Mouse (Mus musculus): Measurements from ENCODE around the gene Olfr1513. TPM values are rescaled to one million over a fixed set of nuclear protein-coding genes. Genes with fewer than 3 reads are reported as not detected.
"Not testable (repeated sequence)": the region's sequence is repeated elsewhere in the genome, so short reads cannot be mapped to it uniquely, and the experiment has no call there.

The Olfr1513 gene
- polyA plus RNA-seq (2012; ENCODE audit: insufficient read depth, low replicate concordance), result 0.32 TPM in 1 of 2 replicates, not detected in the other

DNA sequence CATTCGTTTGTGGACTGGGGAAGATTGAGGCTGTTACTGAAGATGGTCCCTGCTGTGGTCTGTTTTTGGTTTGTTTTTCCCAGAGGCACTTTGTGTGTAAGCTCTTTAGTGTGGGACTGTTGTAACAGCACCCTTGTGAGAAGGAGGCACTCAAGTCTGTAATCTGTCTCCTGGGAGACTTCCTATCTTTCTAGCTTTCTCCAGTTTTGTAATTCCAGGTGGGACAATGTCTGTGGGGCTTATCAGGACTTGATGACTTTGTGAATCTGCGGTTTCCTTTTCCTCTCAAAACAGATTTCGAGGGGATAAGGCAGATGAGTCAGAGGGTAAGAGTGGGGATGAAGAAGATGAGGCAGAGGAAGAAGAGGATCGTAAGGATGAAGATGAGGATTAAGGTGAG lies at the start of gene Olfr1513:
Gene Olfr1513 (minus strand): TSS at position 101 of the 400 bp plus-strand sequence.
- TF ChIP-seq FLI1 (IDR thresholded peaks at IDR 0.05; ENCODE audit: low read length) (no peak), GATA1 (IDR thresholded peaks at IDR 0.05; ENCODE audit: borderline replicate concordance, low read length) (no peak)
- no peaks in the 10 kb centered on the region for H3K36me3 ChIP-seq (replicated peaks; ENCODE audit: low read length)
- no peaks in the 10 kb centered on the region for H3K4me1 ChIP-seq
- H3K27me3 ChIP-seq (replicated peaks), result no peaks in the 10 kb centered on the region
- H3K4me3 ChIP-seq (replicated peaks), result no peak within 1 kb of the TSS
- no peaks in the 10 kb centered on the region for H3K9me3 ChIP-seq

DNA sequence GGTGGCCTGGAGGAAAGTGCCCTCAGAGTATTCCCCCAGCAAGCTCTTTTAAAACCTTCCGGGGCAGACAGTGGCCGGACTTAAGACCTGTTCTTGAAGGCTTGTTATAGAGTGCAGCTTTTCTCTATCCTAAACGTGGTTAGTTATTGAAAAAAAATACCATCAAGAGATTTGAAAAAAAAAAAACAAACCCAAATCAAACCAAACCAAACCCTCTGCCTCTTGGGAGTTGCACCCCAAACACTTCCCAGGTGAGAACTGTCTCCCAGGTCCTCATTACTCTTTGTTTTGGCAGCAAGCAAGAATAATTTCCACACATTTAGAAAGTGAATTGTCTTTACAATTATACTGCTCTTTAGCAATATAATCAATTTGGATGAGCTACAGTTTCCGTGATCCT lies 41.1 kb upstream of the Olfr1513 start, which contains the start of gene Olfr1511:
Gene Olfr1511 (minus strand): TSS at position 101 of the 400 bp plus-strand sequence.
- no peaks in the 10 kb centered on the region for H3K9me3 ChIP-seq
- H3K36me3 ChIP-seq (replicated peaks; ENCODE audit: low read length), result no peaks in the 10 kb centered on the region
- H3K4me1 ChIP-seq, result no peaks in the 10 kb centered on the region
- H3K27me3 ChIP-seq (replicated peaks), result no peaks in the 10 kb centered on the region
- no peak for TF ChIP-seq FLI1 (IDR thresholded peaks at IDR 0.05; ENCODE audit: low read length)
- TF ChIP-seq GATA1 (IDR thresholded peaks at IDR 0.05; ENCODE audit: borderline replicate concordance, low read length), result no peak
- no peak within 1 kb of the TSS for H3K4me3 ChIP-seq (replicated peaks)

DNA sequence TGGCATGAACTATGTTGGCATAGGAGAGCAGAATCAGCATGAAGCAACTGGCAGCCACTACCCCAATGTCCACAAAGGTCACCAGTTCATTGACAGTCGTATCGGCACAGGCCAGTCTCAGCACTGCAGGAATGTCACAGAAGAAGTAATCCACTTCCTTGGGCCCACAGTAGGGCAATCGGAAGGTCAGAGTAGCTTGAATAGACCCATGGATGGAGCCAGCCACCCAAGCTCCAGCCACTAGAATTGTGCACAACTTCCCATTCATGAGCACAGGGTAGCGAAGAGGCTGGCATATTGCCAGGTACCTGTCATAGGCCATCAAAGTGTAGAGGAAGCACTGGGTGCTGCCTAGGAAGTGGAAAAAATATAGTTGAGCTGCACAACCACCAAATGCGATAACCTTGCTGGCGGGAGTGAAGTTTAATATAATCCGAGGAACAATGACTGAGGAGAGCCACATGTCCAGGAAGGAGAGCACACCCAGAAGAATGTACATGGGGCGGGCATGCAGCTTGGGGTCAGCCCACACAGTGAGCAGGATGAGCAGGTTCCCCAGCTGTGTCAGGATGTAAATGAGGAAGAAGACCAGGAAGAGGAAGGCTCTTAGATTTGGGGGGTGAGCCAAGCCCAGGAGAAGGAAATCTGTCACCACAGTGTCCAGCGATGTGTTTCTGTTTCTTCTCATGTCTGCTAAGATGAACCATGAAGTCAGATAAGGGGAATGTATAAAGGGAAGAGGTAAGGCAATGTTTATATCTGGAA lies 34.1 kb upstream of the Olfr1513 start:
- H3K4me1 ChIP-seq; H3K9me3 ChIP-seq; H3K27me3 ChIP-seq (replicated peaks); H3K4me3 ChIP-seq (replicated peaks); H3K36me3 ChIP-seq (replicated peaks; ENCODE audit: low read length): not testable (repeated sequence)

DNA sequence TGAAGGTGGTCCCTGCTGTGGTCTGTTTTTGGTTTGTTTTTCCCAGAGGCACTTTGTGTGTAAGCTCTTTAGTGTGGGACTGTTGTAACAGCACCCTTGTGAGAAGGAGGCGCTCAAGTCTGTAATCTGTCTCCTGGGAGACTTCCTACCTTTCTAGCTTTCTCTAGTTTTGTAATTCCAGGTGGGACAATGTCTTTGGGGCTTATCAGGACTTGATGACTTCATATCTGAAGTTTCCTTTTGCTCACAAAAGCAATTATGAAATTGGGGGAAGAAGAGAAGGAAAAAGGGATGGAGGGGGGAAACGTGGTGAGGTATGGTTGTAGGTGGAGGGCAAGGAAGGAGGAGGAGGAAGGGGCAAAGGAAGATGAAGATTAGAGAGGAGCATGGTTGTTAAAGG lies 22.9 kb upstream of the Olfr1513 start, which contains the start of gene Olfr1512:
Gene Olfr1512 (minus strand): TSS at position 101 of the 400 bp plus-strand sequence.
- no peak within 1 kb of the TSS for H3K4me3 ChIP-seq (replicated peaks)
- H3K4me1 ChIP-seq, result no peaks in the 10 kb centered on the region
- no peaks in the 10 kb centered on the region for H3K36me3 ChIP-seq (replicated peaks; ENCODE audit: low read length)
- no peaks in the 10 kb centered on the region for H3K9me3 ChIP-seq
- TF ChIP-seq FLI1 (IDR thresholded peaks at IDR 0.05; ENCODE audit: low read length) (no peak), GATA1 (IDR thresholded peaks at IDR 0.05; ENCODE audit: borderline replicate concordance, low read length) (no peak)
- no peaks in the 10 kb centered on the region for H3K27me3 ChIP-seq (replicated peaks)

DNA sequence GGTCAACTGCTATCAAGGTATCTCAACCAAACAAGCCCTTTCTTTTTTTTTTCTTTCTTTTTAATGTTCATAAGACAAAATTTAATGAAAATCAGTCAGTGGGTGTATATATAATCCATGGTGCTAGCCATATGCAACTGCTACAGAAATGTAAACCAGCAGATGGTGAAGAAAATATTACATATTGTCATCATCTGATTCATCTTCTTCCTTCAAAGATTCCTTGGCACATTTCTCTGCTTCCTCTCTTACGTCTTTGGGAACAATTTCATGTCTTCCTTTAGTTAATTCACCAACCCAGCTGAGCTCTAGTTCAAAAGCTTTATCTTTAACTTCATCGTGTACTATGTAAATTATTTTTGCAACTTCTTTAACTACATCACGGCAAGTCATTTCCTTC lies 12.5 kb upstream of the Olfr1513 start:
- H3K4me1 ChIP-seq, result no peaks in the 10 kb centered on the region
- H3K27me3 ChIP-seq (replicated peaks), result no peaks in the 10 kb centered on the region
- H3K9me3 ChIP-seq, result no peaks in the 10 kb centered on the region
- H3K4me3 ChIP-seq (replicated peaks), result no peak overlapping the region
- no peaks in the 10 kb centered on the region for H3K36me3 ChIP-seq (replicated peaks; ENCODE audit: low read length)
- TF ChIP-seq FLI1 (IDR thresholded peaks at IDR 0.05; ENCODE audit: low read length) (no peak), GATA1 (IDR thresholded peaks at IDR 0.05; ENCODE audit: borderline replicate concordance, low read length) (no peak)

DNA sequence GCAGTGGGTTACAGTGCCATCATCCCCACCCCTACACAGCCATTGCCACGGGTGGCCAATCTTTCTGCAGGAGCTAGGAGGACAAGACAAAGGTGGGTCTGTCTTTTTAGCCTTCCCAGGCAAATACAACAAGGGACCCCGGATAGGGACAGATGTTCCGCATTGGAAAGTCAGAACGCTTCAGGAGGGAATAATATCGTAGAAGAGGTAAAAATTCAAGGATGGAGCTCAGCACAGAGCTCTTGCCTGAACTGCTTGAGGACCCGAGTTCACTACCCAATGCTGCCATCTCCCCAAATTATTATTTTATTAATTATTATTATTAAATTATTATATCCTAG lies 16.7 kb downstream of the Olfr1513 start:
- Histone ChIP-seq H3K4me1 (peaks cover 21% of the 10 kb centered on the region), H3K4me3 (replicated peaks) (no peak overlapping the region), H3K36me3 (replicated peaks; ENCODE audit: low read length) (no peaks in the 10 kb centered on the region), H3K9me3 (peaks cover 6% of the 10 kb centered on the region), H3K27me3 (replicated peaks) (peaks cover 9% of the 10 kb centered on the region)
- TF ChIP-seq FLI1 (IDR thresholded peaks at IDR 0.05; ENCODE audit: low read length) (no peak), GATA1 (IDR thresholded peaks at IDR 0.05; ENCODE audit: borderline replicate concordance, low read length) (no peak)

DNA sequence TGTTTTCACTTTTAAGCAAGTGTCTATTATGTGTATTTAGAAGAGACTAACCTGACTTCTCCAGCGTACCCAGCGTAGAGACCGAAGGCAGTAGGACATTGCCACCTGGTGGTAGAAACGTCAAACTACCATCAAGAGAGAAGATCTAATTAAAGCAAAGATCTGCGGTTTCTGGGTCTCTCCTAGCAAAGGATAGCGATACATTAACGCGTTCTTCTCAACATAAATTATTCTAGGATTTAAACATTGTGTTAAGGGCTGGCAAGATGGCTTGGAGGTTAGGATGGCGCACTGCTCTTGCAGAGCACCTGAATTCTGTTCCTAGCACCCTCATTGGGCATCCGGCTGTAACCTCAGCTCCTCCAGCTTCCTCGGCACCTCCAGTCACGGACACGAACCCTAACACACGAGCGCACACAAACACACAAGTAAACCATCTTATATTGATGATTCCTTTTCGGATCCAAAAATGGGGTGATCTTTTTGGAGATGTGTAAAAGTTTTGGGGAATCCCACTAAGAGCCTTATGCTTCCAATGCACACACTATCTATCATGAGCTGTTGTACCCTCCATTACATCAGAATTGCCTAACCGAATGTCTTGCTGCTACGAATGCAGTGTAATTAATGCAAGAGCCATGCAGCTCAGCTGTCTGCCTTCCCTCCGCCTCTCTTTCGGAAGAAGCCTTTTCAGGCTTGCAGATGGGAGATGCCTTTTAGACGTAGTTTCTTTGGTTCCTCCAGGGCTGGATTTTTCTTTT lies 17.3 kb downstream of the Olfr1513 start:
- peak overlapping the region; percentile 79 for H3K4me3 ChIP-seq (replicated peaks)
- TF ChIP-seq FLI1 (IDR thresholded peaks at IDR 0.05; ENCODE audit: low read length), result no peak
- no peak for TF ChIP-seq GATA1 (IDR thresholded peaks at IDR 0.05; ENCODE audit: borderline replicate concordance, low read length)

DNA sequence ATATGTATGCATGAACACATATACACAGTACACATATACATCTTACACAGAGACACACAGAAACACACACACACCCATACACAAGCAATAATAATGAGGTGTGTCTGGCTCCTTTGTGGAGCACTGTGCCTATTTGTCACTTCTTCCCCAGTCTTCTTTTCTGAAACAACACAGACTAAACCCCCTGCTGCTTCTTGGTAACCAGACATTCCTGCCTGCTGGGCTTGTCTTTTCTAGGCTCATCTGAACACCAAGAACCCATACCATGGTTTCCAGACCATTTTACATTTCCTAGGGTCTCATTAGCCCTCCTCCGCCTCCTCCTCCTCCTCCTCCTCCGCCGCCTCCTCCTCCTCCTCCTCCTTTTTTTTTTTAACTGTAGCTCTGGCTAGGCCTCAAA lies 24.0 kb downstream of the Olfr1513 start:
- H3K9me3 ChIP-seq, result no peaks in the 10 kb centered on the region
- peaks cover 53% of the 10 kb centered on the region for H3K27me3 ChIP-seq (replicated peaks)
- H3K4me1 ChIP-seq, result peaks cover 15% of the 10 kb centered on the region
- H3K36me3 ChIP-seq (replicated peaks; ENCODE audit: low read length), result no peaks in the 10 kb centered on the region
- no peak for TF ChIP-seq FLI1 (IDR thresholded peaks at IDR 0.05; ENCODE audit: low read length)
- no peak for TF ChIP-seq GATA1 (IDR thresholded peaks at IDR 0.05; ENCODE audit: borderline replicate concordance, low read length)
- no peak overlapping the region for H3K4me3 ChIP-seq (replicated peaks)

More for the DNA sequence above, 17.3 kb downstream of the Olfr1513 start:
- Histone ChIP-seq H3K4me1 (peaks cover 21% of the 10 kb centered on the region), H3K27me3 (replicated peaks) (peaks cover 12% of the 10 kb centered on the region), H3K36me3 (replicated peaks; ENCODE audit: low read length) (no peaks in the 10 kb centered on the region), H3K9me3 (0 out of 2 replicates have a peak, but pooled peaks cover under 1% of the 10 kb centered on the region)

DNA sequence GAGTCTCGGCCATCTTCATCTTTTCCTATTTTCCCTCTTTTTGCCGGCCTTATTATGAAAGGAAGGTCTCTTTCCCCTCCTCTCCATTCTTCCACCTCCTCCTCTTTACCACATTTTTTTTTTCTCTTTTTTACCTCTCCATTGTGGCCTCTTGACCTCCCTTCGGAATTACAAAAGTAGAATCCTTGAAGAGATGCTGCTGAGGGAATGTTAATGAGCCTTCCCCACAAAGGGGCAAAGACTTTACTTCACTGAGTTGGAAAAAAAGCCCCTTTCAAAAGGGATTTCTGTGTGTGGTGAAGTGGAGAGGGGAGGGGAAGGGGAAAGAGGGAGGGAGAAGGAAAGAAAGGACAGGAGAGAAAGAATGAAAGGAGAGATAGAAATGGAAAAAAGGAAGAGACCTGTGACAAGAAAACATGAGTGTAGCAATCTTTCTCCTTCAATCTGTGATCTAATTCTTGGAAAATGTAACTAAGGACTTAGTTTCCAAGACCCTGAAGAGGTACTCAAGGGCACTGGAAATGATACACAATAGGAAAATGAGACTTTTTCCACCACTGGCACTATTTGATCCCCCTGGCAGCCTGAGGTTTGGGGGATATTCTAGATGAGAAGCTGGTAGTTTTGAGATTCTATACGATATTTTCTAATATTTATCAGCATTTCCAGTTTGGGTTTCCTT lies 25.0 kb downstream of the Olfr1513 start:
- H3K27me3 ChIP-seq (replicated peaks), result peaks cover 63% of the 10 kb centered on the region
- no peak overlapping the region for H3K4me3 ChIP-seq (replicated peaks)
- H3K36me3 ChIP-seq (replicated peaks; ENCODE audit: low read length), result no peaks in the 10 kb centered on the region
- H3K9me3 ChIP-seq, result no peaks in the 10 kb centered on the region
- peaks cover 18% of the 10 kb centered on the region for H3K4me1 ChIP-seq
- TF ChIP-seq GATA1 (IDR thresholded peaks at IDR 0.05; ENCODE audit: borderline replicate concordance, low read length) (no peak), FLI1 (IDR thresholded peaks at IDR 0.05; ENCODE audit: low read length) (no peak)

Measured in megakaryocyte, embryonic 14.5 days (primary cell).